Mouse (Mus musculus): ENCODE measurements around the gene Spata5. TPM values are rescaled to one million over a fixed set of nuclear protein-coding genes. Genes with fewer than 3 reads are reported as not detected.

Gene Spata5
- total and polyA plus RNA-seq, 3 experiments = 35.0 to 52.9 (median 49.7) TPM

DNA sequence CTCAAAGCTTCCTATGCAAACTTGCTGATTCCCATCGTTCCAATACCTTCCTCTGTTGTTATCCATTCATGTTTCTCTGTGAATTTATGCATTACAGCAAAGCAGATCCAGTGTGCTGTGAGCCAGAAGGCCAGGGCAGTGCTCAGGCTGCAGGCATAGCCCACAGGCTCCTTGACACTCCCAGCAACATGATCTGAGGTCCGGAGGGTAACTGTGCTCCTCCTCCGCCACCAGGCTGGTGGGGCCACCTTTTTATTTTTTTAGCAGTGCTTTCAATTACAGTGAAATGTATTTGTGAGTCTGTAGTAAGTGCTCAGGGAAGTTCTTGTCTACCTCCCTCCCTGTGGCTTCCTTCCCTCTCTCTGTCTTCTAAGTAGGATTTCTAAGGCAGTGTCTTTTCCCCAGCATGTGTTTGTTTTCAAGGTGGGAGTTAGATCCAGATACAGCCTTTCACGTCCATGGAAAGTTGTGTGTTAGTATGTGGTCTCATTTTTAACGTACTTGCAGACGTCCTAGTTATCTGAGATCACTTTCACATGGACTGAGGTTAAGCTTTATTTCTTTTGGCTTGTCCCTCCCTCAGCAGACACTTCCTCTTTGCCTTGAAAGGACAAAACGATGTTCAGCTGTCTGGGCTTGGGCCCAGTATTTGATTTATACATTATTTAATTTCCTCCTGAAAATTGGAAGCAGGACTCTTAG lies 136.9 kb downstream of the Spata5 start:
- H3K4me2 ChIP-seq (ENCODE audit: insufficient read depth, low read depth, poor library complexity, severe bottlenecking) = no peak overlapping the region
- in situ Hi-C loops (cut with MboI; ENCODE audit: low pct_ligation_motif_present, low pct_unique_long_range_greater_than_20kb, low sequenced_read_pairs) = no loop called here
- H3K4me1 ChIP-seq (ENCODE audit: control insufficient read depth in 1 of 2, insufficient read depth in 2 of 2) = peaks cover 0 to 15% of the 10 kb centered on the region in 2 experiments; a peak in 2 of 4 replicates
- H3K79me2 ChIP-seq (replicated peaks; ENCODE audit: control insufficient read depth, extremely low read depth, insufficient read depth, poor library complexity, severe bottlenecking) = no peaks in the 10 kb centered on the region
- H3K9ac ChIP-seq (ENCODE audit: insufficient read depth, low read depth) = no peak overlapping the region
- dilution Hi-C loops (cut with MboI; ENCODE audit: extremely low pct_ligation_motif_present, extremely low pct_unique_long_range_greater_than_20kb, low sequenced_read_pairs) = no loop called here
- no peak for DNase-seq (ENCODE audit: extremely low read depth)
- H3K36me3 ChIP-seq (replicated peaks in 1 of 2; ENCODE audit: control insufficient read depth in 1 of 2, insufficient read depth in 1 of 2, low read length in 1 of 2) = peaks cover 3 to 50% of the 10 kb centered on the region in 2 experiments
- H3K27me3 ChIP-seq (replicated peaks) = no peaks in the 10 kb centered on the region
- H3K27ac ChIP-seq (ENCODE audit: insufficient read depth, low read depth) = no peak overlapping the region
- H3K9me3 ChIP-seq (replicated peaks; ENCODE audit: low read length) = no peaks in the 10 kb centered on the region
- TF ChIP-seq CHD1 (IDR thresholded peaks at IDR 0.05; ENCODE audit: low read depth, low read length) = no peak
- TF ChIP-seq TCF12 (IDR thresholded peaks at IDR 0.05; ENCODE audit: low read depth, low read length) = no peak
- no peak for TF ChIP-seq ZC3H11A (IDR thresholded peaks at IDR 0.05; ENCODE audit: low read depth, low read length)
- no peak overlapping the region for H3K4me3 ChIP-seq (replicated peaks in 1 of 3; ENCODE audit: low read depth in 2 of 3, low read length in 2 of 3, poor library complexity in 1 of 3)

DNA sequence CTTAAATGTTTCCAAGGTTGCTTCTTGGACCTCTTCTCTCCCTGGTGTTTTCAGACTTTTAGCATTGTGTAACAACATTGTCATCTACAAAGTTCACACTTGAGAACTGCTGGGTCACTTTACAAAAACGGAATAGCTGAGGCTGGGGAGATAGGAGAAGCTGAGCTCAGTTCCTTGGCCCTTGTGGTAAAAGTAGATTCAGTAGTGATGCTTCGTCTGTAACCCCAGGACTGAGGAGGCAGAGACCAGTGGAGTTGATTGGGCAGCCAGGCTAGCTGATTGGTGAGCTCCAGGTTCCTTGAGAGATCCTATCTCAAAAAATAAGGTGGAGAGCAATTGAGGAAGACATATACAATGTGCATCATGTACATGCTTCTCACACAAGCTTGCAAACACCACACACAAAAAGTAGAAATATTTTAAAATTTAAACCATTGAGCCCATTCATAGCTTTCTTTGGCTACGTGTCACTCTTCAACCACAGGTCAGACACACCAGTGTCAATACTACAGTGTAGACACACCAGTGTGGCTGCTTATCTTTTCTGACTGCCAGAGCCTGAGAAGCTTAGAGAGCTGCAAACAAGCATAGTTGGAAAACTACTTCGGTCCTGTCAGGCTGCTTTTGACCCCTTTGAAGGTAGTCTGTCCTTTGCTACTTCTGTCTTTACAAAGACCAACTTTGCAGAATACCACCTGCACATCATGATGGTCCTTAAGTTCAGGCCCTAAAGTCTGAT lies 138.2 kb downstream of the Spata5 start:
- Histone ChIP-seq H3K4me3 (replicated peaks in 1 of 3; ENCODE audit: low read depth in 2 of 3, low read length in 2 of 3, poor library complexity in 1 of 3) (no peak overlapping the region), H3K9ac (ENCODE audit: insufficient read depth, low read depth) (no peak overlapping the region), H3K36me3 (replicated peaks in 1 of 2; ENCODE audit: control insufficient read depth in 1 of 2, insufficient read depth in 1 of 2, low read length in 1 of 2) (peaks cover 5 to 49% of the 10 kb centered on the region in 2 experiments), H3K27ac (ENCODE audit: insufficient read depth, low read depth) (no peak overlapping the region), H3K79me2 (replicated peaks; ENCODE audit: control insufficient read depth, extremely low read depth, insufficient read depth, poor library complexity, severe bottlenecking) (no peaks in the 10 kb centered on the region), H3K4me2 (ENCODE audit: insufficient read depth, low read depth, poor library complexity, severe bottlenecking) (no peak overlapping the region), H3K27me3 (replicated peaks) (no peaks in the 10 kb centered on the region), H3K4me1 (ENCODE audit: control insufficient read depth in 1 of 2, insufficient read depth in 2 of 2) (peaks cover 0 to 16% of the 10 kb centered on the region in 2 experiments; a peak in 2 of 4 replicates), H3K9me3 (replicated peaks; ENCODE audit: low read length) (no peaks in the 10 kb centered on the region)
- dilution Hi-C loops (cut with MboI; ENCODE audit: extremely low pct_ligation_motif_present, extremely low pct_unique_long_range_greater_than_20kb, low sequenced_read_pairs) (no loop called here), in situ Hi-C loops (cut with MboI; ENCODE audit: low pct_ligation_motif_present, low pct_unique_long_range_greater_than_20kb, low sequenced_read_pairs) (no loop called here)
- no peak for TF ChIP-seq EP300 (IDR thresholded peaks at IDR 0.05; ENCODE audit: low read length)
- DNase-seq (ENCODE audit: extremely low read depth) = no peak

DNA sequence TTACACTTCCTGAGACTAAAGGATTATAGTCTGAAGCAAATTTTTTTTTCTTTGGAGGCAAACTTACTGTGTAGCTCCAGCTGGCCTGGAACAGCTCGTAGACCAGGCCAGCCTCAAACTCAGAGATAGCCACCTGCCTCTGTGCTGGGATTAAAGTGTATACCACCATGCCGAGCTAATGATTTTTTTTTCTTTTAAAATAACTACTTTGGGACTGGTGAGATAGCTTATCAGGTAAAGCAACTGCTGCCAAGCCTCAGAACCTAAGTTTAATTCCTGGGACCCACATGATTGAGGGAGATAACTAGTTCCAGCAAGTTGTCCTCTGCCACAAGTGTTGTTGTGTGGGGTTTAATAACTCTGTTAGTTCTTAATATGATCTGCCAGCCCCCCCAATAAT lies 139.6 kb downstream of the Spata5 start:
- no peaks in the 10 kb centered on the region for H3K27me3 ChIP-seq (replicated peaks)
- in situ Hi-C loops (cut with MboI; ENCODE audit: low pct_ligation_motif_present, low pct_unique_long_range_greater_than_20kb, low sequenced_read_pairs) = no loop called here

More for the DNA sequence above, 139.6 kb downstream of the Spata5 start:
- Histone ChIP-seq H3K4me1 (ENCODE audit: control insufficient read depth in 1 of 2, insufficient read depth in 2 of 2) (peaks cover 0 to 16% of the 10 kb centered on the region in 2 experiments; a peak in 2 of 4 replicates), H3K27ac (ENCODE audit: insufficient read depth, low read depth) (no peak overlapping the region), H3K4me3 (replicated peaks in 1 of 3; ENCODE audit: low read depth in 2 of 3, low read length in 2 of 3, poor library complexity in 1 of 3) (no peak overlapping the region), H3K36me3 (replicated peaks in 1 of 2; ENCODE audit: control insufficient read depth in 1 of 2, insufficient read depth in 1 of 2, low read length in 1 of 2) (peaks cover 5 to 47% of the 10 kb centered on the region in 2 experiments), H3K4me2 (ENCODE audit: insufficient read depth, low read depth, poor library complexity, severe bottlenecking) (no peak overlapping the region), H3K9ac (ENCODE audit: insufficient read depth, low read depth) (no peak overlapping the region), H3K79me2 (replicated peaks; ENCODE audit: control insufficient read depth, extremely low read depth, insufficient read depth, poor library complexity, severe bottlenecking) (no peaks in the 10 kb centered on the region), H3K9me3 (replicated peaks; ENCODE audit: low read length) (no peaks in the 10 kb centered on the region)
- TF ChIP-seq UBTF (IDR thresholded peaks at IDR 0.05; ENCODE audit: low read depth, low read length) (no peak), JUN (IDR thresholded peaks at IDR 0.05; ENCODE audit: insufficient read depth, low read depth, low read length) (no peak), TBP (conservative IDR thresholded peaks at IDR 0.05; ENCODE audit: low read depth, low read length) (no peak), SIN3A (IDR thresholded peaks at IDR 0.05; ENCODE audit: low read length) (no peak), RAD21 (IDR thresholded peaks at IDR 0.05; ENCODE audit: low read depth, low read length) (no peak), RCOR1 (conservative IDR thresholded peaks at IDR 0.05; ENCODE audit: low read depth, low read length) (no peak), CHD1 (IDR thresholded peaks at IDR 0.05; ENCODE audit: low read depth, low read length) (no peak), EP300 (IDR thresholded peaks at IDR 0.05; ENCODE audit: low read length) (no peak), MYC (IDR thresholded peaks at IDR 0.05; ENCODE audit: low read depth, low read length) (no peak), USF1 (IDR thresholded peaks at IDR 0.05; ENCODE audit: low read depth, low read length) (no peak), ELF1 (IDR thresholded peaks at IDR 0.05; ENCODE audit: low read depth, low read length) (no peak), MEF2A (IDR thresholded peaks at IDR 0.05; ENCODE audit: borderline replicate concordance, low read depth, low read length) (no peak), MAZ (IDR thresholded peaks at IDR 0.05; ENCODE audit: low read depth, low read length) (no peak), HCFC1 (IDR thresholded peaks at IDR 0.05; ENCODE audit: low read depth, low read length) (no peak), ZC3H11A (IDR thresholded peaks at IDR 0.05; ENCODE audit: low read depth, low read length) (no peak), PAX5 (IDR thresholded peaks at IDR 0.05; ENCODE audit: low read length) (no peak), MAX (IDR thresholded peaks at IDR 0.05; ENCODE audit: low read length) (no peak)
- dilution Hi-C loops (cut with MboI; ENCODE audit: extremely low pct_ligation_motif_present, extremely low pct_unique_long_range_greater_than_20kb, low sequenced_read_pairs) = no loop called here
- no peak for DNase-seq (ENCODE audit: extremely low read depth)
